Mouse (Mus musculus): ENCODE data around the gene Vmn1r5. TPM values are rescaled to one million over a fixed set of nuclear protein-coding genes. Genes with fewer than 3 reads are reported as not detected.
"Not testable (repeated sequence)": the region's sequence is repeated elsewhere in the genome, so short reads cannot be mapped to it uniquely, and the experiment has no call there.

The Vmn1r5 gene
- not detected in 2 replicates for polyA plus RNA-seq (2015; fragmentation: Nextera tagmentation; extraction: Ambion mirVana)

- Histone ChIP-seq H3K9ac (no peak within 1 kb of the TSS), H3K27me3 (no peaks in the 10 kb centered on the region), H3K27ac (no peak within 1 kb of the TSS), H3K36me3 (no peaks in the 10 kb centered on the region), H3K4me2 (no peak within 1 kb of the TSS), H3K9me3 (no peaks in the 10 kb centered on the region), H3K4me3 (no peak within 1 kb of the TSS), H3K4me1 (replicated peaks) (no peaks in the 10 kb centered on the region)
- no peak for ATAC-seq (ENCODE audit: low FRiP score)
These were observed at the start of gene Vmn1r5 for GRCm38 (mm10) chr6:56969973-56970372. TSS of gene Vmn1r5 (plus strand) at chr6:56970273.

GRCm38 (mm10) chr6:56923331-56923725 lies 46.7 kb upstream of the Vmn1r5 start:
- Histone ChIP-seq H3K4me3 (peak overlapping the region; percentile 68), H3K36me3 (no peaks in the 10 kb centered on the region), H3K27ac (peak overlapping the region; percentile 93), H3K4me1 (replicated peaks) (peaks cover 14% of the 10 kb centered on the region), H3K9ac (peak overlapping the region; percentile 86), H3K9me3 (no peaks in the 10 kb centered on the region), H3K4me2 (peak overlapping the region; percentile 63), H3K27me3 (0 out of 2 replicates have a peak, but pooled peaks cover 6% of the 10 kb centered on the region)
- no peak for ATAC-seq (ENCODE audit: low FRiP score)
- WGBS, result under 1% methylated on average over 25 of the region's 25 CpGs

- no peaks in the 10 kb centered on the region for H3K9me3 ChIP-seq
- no peaks in the 10 kb centered on the region for H3K36me3 ChIP-seq
- H3K27ac ChIP-seq, result peak within 1 kb of the TSS; percentile 93
- peak within 1 kb of the TSS; percentile 63 for H3K4me2 ChIP-seq
- ATAC-seq (ENCODE audit: low FRiP score), result peak; percentile 98
- peak within 1 kb of the TSS; percentile 86 for H3K9ac ChIP-seq
- H3K27me3 ChIP-seq, result 0 out of 2 replicates have a peak, but pooled peaks cover 6% of the 10 kb centered on the region
- peaks cover 14% of the 10 kb centered on the region for H3K4me1 ChIP-seq (replicated peaks)
- 3% methylated on average over 64 of the region's 64 CpGs for WGBS
- H3K4me3 ChIP-seq, result peak within 1 kb of the TSS; percentile 68
These were observed 46.1 kb upstream of the Vmn1r5 start, which contains the start of the genes Nt5c3 and Vmn1r4 for GRCm38 (mm10) chr6:56923726-56924707. TSS of gene Nt5c3 (minus strand) at chr6:56923932. TSS of gene Vmn1r4 (plus strand) at chr6:56924015.

- Histone ChIP-seq H3K36me3 (no peaks in the 10 kb centered on the region), H3K9me3 (no peaks in the 10 kb centered on the region), H3K4me3 (no peak overlapping the region), H3K9ac (no peak overlapping the region), H3K4me2 (no peak overlapping the region), H3K4me1 (replicated peaks) (no peaks in the 10 kb centered on the region), H3K27me3 (no peaks in the 10 kb centered on the region), H3K27ac (no peak overlapping the region)
- 76% methylated on average over 4 of the region's 4 CpGs for WGBS
- ATAC-seq (ENCODE audit: low FRiP score), result no peak
These were observed 38.2 kb upstream of the Vmn1r5 start for GRCm38 (mm10) chr6:56931648-56932415.

- no peak for ATAC-seq (ENCODE audit: low FRiP score)
- Histone ChIP-seq H3K4me2 (no peak overlapping the region), H3K36me3 (no peaks in the 10 kb centered on the region), H3K27me3 (no peaks in the 10 kb centered on the region), H3K9me3 (no peaks in the 10 kb centered on the region), H3K4me3 (no peak overlapping the region), H3K4me1 (replicated peaks) (no peaks in the 10 kb centered on the region), H3K27ac (no peak overlapping the region), H3K9ac (no peak overlapping the region)
- WGBS, result 79% methylated on average over 2 of the region's 2 CpGs
These were observed 37.6 kb upstream of the Vmn1r5 start for GRCm38 (mm10) chr6:56932464-56932863.

GRCm38 (mm10) chr6:56934366-56934765 lies 35.7 kb upstream of the Vmn1r5 start:
- no peaks in the 10 kb centered on the region for H3K36me3 ChIP-seq
- H3K9me3 ChIP-seq, result no peaks in the 10 kb centered on the region
- H3K4me2 ChIP-seq, result no peak overlapping the region
- H3K4me3 ChIP-seq, result no peak overlapping the region
- no peak overlapping the region for H3K9ac ChIP-seq
- no peaks in the 10 kb centered on the region for H3K27me3 ChIP-seq
- H3K4me1 ChIP-seq (replicated peaks), result no peaks in the 10 kb centered on the region
- no peak for ATAC-seq (ENCODE audit: low FRiP score)
- H3K27ac ChIP-seq, result no peak overlapping the region
- WGBS, result 92% methylated on average over 4 of the region's 4 CpGs

- no peak overlapping the region for H3K4me3 ChIP-seq
- H3K36me3 ChIP-seq, result no peaks in the 10 kb centered on the region
- no peaks in the 10 kb centered on the region for H3K27me3 ChIP-seq
- no peaks in the 10 kb centered on the region for H3K9me3 ChIP-seq
- no peak for ATAC-seq (ENCODE audit: low FRiP score)
- 85% methylated on average over 5 of the region's 5 CpGs for WGBS
- H3K27ac ChIP-seq, result no peak overlapping the region
- H3K4me2 ChIP-seq, result no peak overlapping the region
- no peak overlapping the region for H3K9ac ChIP-seq
- H3K4me1 ChIP-seq (replicated peaks), result no peaks in the 10 kb centered on the region
These were observed 13.6 kb upstream of the Vmn1r5 start for GRCm38 (mm10) chr6:56956436-56956835.

- H3K27ac ChIP-seq, result no peak within 1 kb of the TSS
These were observed 26.9 kb downstream of the Vmn1r5 start, which contains the start of gene Vmn1r6 for GRCm38 (mm10) chr6:56996943-56997342. TSS of gene Vmn1r6 (plus strand) at chr6:56997243.

GRCm38 (mm10) chr6:57025224-57025623 lies 55.2 kb downstream of the Vmn1r5 start, which contains the start of gene Vmn1r7:
TSS of gene Vmn1r7 (minus strand) at chr6:57025324.
- H3K4me2 ChIP-seq; ATAC-seq (ENCODE audit: low FRiP score); H3K36me3 ChIP-seq; H3K27ac ChIP-seq; H3K27me3 ChIP-seq; H3K4me1 ChIP-seq (replicated peaks); H3K4me3 ChIP-seq; H3K9me3 ChIP-seq; H3K9ac ChIP-seq: not testable (repeated sequence)
- 95% methylated on average over 2 of the region's 2 CpGs for WGBS

More at GRCm38 (mm10) chr6:56996943-56997342, 26.9 kb downstream of the Vmn1r5 start, which contains the start of gene Vmn1r6:
- Histone ChIP-seq H3K9ac (no peak within 1 kb of the TSS), H3K27me3 (no peaks in the 10 kb centered on the region), H3K4me3 (no peak within 1 kb of the TSS), H3K9me3 (no peaks in the 10 kb centered on the region), H3K4me2 (no peak within 1 kb of the TSS), H3K4me1 (replicated peaks) (no peaks in the 10 kb centered on the region), H3K36me3 (no peaks in the 10 kb centered on the region)
- no peak for ATAC-seq (ENCODE audit: low FRiP score)
- 92% methylated on average over 2 of the region's 2 CpGs for WGBS

GRCm38 (mm10) chr6:57031984-57032383 lies 61.9 kb downstream of the Vmn1r5 start, which contains the start of gene Vmn1r8:
TSS of gene Vmn1r8 (plus strand) at chr6:57032284.
- Histone ChIP-seq H3K4me2 (no peak within 1 kb of the TSS), H3K9me3 (no peaks in the 10 kb centered on the region), H3K36me3 (no peaks in the 10 kb centered on the region), H3K27ac (no peak within 1 kb of the TSS), H3K4me1 (replicated peaks) (no peaks in the 10 kb centered on the region), H3K9ac (no peak within 1 kb of the TSS), H3K27me3 (no peaks in the 10 kb centered on the region), H3K4me3 (no peak within 1 kb of the TSS)
- no peak for ATAC-seq (ENCODE audit: low FRiP score)

- Histone ChIP-seq H3K4me1 (replicated peaks) (no peaks in the 10 kb centered on the region), H3K36me3 (no peaks in the 10 kb centered on the region), H3K27ac (no peak overlapping the region), H3K4me2 (no peak overlapping the region), H3K9ac (no peak overlapping the region), H3K27me3 (no peaks in the 10 kb centered on the region), H3K4me3 (no peak overlapping the region), H3K9me3 (no peaks in the 10 kb centered on the region)
- no peak for ATAC-seq (ENCODE audit: low FRiP score)
- 89% methylated on average over 2 of the region's 2 CpGs for WGBS
These were observed 64.6 kb downstream of the Vmn1r5 start for GRCm38 (mm10) chr6:57034674-57035073.

Measured in hindbrain, embryonic 13.5 days (tissue).